Mouse (Mus musculus) brain, adult 2 months (tissue): ENCODE measurements around the gene Gpr62.

Experiments used
- DNase-seq: peaks from one replicate; pipeline ENCODE4 v3.0.0; 2011; ENCODE audit warnings: low read depth, low spot score

The Gpr62 gene

DNA sequence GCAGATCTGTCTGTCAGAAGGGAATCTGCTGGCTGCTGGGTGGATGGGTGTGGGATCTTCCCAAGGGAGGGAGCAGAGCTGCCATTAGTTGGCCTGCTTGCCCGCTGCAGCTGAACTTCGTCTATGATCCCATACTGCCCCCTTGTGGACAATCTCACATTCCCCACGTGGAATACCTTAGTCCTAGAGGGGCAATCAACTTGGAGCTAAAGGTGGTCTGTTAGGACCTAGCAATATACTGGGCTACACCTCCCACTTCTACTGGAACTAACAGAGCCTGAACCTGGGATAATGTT is 43.9 kb downstream of the Gpr62 start:
- peak; percentile 95 for DNase-seq

DNA sequence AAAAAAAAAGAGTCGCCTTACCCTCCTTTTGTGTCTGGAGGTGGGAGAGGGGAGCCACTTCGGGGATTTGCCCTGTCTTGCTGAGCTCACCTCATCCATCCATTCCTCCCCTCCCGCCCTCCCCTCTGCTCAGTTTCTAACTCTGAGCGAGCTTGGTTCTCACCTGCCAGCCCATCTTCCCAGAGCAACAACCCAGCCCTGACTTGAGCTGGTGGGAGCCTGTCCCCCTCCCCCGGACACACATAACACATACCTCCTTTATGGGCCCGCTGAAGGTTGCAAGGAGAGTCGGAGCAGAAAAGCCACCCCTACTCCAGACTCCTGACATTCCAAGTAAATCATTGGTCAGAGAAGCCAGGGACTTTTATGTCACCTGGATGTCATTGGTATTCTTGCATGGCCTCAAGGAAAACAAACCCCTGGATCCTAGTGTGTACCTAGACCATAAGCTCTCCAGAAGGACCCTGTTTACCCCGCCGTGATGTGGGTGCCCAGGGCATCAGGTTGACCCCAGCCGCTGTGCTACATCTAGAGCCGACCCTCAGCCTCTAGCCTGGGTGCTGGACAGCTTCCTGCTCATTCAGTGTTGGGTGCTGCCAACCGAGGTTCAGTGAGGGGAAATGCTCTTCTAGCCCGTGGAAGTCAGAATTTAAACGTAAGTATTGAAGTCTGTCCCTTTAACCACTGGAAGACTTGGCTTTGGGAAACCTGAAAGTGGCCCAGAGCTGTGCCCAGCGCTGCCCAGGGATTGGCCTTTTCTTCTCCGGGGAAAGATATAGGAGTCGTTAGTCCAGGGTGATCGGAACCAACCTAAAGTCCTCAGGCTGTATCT is 44.5 kb downstream of the Gpr62 start:
- no peak for DNase-seq

DNA sequence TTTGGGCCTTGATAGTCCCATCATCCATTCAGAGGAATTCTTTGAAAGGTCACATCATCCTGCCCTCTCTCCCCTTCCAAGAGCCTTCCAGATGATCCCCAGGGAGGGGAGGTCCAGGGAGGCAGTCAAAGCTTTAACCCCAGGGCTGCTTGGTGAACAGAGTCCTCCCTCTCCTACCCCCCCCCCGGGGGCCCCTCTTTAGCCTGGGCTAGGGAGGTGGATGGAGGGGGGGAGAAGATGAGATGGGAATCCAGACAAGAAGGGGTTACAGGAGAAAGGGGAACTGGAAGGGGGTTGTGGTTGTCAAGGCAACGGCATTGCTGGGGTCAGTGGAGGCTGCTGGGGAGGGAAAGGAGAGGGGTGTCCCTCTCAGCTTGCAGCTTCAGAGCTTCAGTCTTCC is 45.1 kb downstream of the Gpr62 start:
- no peak for DNase-seq

DNA sequence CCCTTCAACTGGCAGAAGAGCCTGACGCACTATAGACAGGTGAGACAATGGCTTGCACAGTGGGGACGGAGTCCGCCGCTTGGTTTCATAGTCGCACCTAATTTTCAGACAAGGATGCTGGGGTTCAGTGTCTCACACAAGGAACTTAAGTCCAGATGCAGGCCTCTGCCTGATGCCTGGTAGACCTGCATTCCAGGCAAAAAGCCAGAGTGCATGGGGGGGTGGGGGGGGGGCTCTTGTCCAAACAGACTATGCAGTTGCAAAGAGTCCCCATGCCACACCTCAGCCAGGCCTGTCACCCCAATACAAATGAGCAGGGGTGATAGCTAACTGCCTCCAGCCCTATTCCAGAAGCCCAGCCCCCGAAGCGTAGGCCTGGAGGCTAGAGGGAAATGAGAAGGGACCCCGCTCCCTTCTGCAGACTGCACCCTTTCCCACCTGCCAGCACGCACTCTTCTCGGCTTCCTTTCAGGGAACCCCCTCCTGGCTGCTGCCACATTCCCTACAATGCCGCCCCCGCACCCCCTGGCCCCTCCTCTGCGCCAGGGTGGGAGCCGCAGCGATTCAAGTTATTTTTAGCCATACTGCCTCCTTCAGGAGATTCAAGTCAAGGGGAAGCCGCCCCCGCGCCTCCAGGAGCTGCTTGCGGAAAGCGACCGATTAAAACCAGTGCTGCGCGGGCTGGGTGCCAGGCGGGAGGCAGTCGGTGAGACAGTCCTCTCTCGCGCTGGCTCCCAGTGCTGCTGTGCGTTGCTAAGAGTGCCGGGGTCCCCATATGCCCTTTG is 47.7 kb downstream of the Gpr62 start:
- peak; percentile 97 for DNase-seq

DNA sequence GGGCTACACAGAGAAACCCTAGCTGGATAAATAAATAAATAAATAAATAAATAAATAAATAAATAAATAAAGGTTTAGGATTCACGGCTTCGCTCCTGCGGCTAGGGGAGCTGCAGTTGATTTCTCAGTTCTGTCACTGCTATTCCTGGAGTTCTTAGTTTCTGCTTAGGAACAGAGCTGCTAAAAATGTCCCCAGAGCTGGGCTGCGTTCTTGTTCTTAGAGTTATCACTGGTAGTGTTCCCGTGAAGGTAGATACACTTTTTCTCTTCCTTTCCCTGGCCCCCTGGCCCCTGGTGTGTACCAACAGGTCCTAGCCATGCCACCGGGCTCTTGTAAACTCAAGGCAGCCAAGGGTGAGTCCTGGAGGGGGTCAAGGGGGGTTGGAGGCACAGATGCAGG is 48.9 kb downstream of the Gpr62 start:
- peak; percentile 84 for DNase-seq
